Mouse (Mus musculus) kidney, postnatal 25 days (tissue): ENCODE measurements at regions not wholly inside any gene's neighbourhood (a gene's known extent, or its start where the extent isn't known, plus 50 kb on each side); places are given as distances from the start of the nearest gene placed in this dataset.
A peak's percentile ranks its signal among the peaks of the same experiment; 100 is the strongest.

ENCODE experiments used
- DNase-seq, 2 experiments: peaks; one replicate each; pipeline ENCODE4 v3.0.0; 2021; ENCODE audit warnings: mixed read lengths in 2 of 2

DNA sequence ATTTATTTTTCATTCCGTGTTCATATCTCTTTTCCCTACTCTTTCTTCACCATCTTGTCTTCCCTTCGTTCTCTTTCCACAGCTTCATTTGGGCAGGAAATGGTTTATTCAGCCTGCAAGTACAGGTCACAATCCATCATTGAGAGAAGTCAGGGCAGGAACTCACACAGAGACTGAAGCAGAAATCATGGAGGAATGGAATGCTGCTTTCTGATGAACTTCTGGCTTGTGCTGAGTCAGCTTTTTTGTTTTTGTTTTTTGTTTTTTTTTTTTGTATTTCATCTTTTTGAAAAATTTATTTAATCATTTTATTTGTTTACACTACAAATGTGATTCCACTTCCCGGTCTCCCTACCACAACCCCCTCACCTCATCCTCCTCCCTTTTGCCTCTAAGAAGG lies 51.2 kb upstream of the Suclg2 start:
- DNase-seq: no peak

DNA sequence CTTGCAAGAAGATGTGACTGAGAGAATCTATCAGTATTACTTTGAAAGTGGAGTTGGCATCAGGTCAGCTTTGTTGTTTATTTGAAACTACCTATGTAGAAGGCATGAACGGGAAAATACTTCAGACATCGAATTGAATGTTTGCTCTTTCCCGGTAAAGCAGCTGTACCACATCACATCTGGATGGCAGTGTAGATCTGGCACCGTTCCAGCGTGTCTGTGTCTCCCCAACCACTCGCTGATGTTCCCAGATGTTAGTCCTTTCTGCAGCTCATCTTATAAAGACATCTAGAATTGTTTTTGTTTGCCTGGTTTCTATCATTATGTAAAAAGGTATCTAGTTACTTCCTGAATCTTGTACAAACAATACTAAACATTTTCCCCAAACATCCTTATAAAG lies 83.1 kb upstream of the Suclg2 start:
- DNase-seq: no peak

DNA sequence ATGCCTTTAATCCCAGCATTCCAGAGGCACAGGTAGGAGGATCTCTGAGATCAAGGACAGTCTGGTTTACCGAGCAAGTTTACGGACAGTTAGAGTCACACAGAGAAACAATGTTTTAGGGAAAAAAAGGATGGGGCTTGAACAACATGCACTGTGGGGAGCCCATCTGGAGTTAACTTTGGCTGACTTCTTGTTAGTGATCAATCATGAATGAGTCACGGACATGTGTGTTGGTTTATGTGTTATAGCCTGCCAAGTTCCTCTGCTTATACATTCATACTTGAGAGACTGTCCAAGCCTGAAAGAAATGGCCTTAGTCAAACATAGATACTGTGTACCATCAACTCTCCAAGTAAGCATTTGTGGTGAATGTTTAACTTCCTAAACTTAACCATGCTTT lies 122.9 kb upstream of the Suclg2 start:
- DNase-seq: no peak

DNA sequence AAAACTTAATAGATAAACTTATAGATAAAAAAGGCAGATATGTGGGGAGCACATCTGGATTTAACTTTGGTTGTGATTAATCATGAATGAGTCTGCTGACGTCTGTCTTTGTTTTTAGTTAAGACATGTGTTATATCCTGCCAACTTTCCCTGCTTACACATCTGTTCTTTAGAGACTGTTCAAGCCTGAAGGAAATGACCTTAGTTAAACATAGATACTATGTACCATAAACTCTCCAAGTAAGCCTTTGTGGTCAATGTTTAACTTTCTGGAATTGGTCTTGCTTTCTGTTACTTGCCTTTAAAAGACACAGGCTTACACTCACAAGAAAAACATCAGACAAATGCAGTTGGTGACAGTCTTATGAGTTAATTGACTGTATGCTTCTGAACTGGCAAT lies 127.9 kb upstream of the Suclg2 start:
- no peak for DNase-seq

DNA sequence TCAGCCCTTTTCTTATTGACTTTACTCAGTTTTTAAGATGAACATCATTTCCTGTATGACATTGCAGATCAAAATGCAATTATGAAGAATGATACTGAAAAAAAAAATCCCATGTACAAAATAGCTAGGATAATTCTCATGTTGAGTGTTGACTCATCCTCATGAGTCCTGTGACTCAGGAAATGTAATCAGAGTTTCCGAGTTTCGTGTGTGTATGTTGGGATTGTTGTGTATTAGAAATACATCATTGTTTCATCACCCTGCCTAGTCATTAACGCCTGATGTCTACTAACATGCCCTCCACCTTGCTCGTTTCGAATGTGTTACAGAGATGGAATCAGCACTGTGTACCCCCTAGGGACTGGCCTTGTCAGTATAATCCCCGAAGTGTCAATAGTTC lies 156.9 kb upstream of the Suclg2 start:
- DNase-seq: no peak

DNA sequence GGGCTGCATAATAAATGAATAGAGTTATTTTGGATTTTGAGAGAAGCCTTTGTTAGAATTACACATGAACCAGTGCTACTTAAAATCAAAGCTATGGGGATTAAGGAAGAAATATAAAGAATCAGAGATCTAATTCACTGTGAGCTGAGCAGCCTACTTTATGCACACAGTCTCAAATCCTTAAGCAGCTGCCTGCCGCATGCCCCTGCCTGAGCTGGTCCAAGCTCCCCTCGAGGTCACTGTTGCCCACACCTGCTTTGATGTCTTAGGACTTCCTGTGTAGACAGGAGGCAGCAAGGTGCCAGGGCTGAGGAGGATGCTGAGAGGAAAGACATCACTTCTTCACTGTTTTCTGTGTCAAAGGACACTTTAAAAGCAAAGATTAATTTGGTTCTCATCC lies 157.7 kb upstream of the Suclg2 start:
- no peak for DNase-seq

DNA sequence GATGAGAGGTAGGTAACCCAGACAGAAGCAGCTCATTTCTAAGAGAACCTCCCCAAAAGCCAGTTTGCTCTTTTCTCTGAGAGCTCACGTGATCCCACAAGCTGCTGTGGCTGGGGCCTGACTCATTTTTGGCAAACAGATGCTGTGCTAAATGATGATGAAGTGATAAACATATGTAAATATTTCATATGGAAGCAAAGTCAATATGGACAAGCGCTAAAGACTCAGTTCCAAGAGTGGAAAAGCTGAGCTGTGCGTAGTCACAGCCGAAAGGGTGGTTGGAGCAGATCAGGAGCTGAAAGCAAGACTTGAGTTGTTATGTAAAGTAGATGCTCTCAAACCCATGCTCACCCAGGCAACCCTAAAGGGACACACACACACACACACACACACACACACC lies 168.0 kb upstream of the Suclg2 start:
- DNase-seq: no peak

DNA sequence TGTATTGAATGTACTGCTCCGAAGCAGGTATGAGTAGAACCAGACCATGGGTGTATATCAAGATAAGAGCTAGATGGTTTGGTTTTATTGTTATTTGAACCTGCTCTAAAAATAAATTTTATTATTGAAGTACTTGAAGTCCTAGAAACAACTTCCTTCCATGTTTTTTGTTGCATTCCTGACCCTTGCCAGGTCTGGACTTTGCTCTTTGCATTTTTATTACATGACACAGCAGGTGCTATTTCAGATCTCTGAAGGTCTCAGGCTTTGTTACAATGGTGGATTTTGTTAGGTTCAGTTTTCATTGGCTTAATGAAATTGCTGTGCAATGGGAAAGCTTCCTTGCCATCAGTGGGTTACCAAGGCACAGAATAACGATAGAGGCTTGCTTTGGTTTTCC lies 184.0 kb upstream of the Suclg2 start:
- no peak for DNase-seq

DNA sequence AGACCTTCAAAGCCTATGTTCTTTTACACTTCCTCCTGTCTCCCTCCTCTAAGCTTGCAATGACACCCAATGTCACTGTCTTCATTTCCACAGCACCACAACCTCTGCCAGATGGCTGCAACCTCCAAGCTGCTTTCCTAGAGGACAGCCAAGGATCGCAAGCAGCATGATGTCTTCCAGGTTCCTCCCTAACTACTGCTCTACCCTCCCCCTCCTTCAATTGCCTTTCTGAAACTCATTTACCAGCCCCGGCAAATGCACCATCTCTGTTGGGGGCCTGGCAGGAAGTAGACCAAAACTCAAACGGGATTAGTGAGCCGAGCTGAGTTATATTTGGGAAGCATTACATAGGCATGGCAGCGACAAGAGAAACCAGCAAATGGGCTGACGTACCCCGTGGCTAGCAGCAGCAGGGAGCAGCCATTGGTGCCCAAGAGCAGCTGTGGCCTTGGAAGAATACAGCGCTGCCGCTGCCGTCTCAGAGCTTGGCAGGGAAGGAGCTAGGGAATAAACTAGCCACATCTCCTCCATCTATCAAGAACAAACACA lies 185.6 kb upstream of the Suclg2 start:
- DNase-seq: no peak

DNA sequence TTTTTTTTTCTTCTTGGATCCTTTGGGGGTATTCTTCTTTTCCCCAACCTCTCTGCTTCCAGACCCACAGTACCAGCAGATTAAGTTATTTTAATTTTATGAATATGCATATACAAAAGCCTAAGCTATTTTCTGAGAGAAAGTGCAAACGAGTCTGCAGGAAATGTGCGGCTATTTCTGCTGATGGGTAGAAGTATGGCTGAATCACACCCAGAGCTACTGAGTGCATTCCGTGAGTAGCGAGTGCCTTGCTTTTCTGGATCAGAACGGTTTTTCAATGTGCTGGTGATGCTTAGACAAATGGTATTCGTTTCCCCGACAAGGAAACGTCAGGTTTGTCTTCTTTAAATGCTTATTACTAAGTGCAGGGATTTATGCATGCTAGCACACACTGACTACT lies 186.5 kb upstream of the Suclg2 start:
- DNase-seq: no peak

DNA sequence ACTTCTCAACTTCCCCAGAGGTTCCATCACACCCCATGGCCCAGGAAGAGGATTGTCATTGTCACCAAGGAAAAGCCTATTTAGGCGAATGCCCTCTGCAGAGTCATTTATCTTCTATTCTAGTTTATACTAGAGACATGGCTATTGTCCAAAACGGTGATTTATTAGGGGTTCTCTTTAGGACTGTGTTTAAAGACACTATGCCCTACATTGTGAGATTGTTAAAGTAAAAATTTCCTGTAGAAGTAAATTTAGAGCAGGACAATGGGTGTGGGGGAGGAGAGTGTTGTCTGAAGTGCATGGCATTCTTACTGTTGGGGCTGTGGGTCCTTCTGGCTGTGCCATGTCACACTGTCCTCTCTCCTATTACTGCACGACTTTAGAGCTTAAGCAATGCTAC lies 191.2 kb upstream of the Fam19a1 start:
- DNase-seq: no peak

DNA sequence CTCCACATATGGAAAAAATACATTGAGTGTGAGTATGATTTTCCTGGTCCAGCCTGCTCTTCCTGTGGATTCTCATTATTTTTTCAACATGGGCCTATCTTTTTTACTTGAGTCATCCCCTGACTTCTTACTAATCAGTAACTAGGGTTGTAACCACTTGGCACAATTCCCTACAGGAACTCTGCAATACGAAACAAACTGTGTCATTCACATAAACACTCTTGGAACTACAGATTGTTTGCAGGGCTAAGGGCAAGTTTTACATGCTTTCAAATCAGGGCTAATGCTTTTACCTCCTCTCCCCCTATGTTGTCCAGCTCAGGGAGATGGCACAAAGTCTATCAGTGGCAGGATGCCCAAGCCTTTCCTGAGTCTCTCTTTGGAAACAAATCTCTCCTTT lies 178.4 kb upstream of the Fam19a1 start:
- peak in 1 of 2 experiments; percentile 11 for DNase-seq

DNA sequence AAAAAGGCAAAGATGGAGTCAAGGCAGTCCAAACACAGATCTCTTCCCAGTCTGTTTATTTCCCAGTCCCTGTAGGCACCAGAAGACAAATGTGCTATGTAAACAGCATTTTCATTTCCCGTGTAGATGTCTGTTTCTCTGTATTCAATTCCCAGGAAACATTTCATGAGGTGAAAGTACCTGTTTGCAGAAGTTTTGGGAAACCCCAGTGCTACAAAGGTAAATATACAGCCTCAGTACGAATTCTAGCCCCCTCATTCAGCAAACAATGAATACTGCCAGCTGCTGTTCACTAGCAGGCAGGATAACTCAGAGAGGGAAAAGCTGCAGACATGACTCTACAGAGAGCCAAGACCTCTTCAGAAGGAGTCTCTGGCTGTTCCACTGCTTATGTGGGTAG lies 176.4 kb upstream of the Fam19a1 start:
- no peak for DNase-seq

DNA sequence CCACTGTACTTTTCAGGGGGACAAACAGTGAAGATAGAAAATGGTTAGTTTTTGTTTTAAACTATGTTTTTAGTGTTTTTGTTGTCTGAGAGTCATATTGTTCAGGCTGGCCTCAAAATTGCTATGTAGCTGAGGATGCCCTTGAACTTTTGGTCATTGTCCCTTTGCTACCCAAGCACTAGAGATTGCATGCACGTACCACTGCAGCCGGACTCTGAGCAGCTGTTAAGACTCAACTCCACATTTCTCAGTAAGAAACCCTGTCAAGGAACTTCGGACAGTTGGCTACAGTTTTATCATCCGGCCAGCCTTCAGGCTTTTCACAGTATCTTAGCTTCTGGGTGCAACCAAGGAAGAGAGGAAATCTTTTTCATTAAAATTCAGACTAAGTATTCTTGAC lies 173.9 kb upstream of the Fam19a1 start:
- no peak for DNase-seq

DNA sequence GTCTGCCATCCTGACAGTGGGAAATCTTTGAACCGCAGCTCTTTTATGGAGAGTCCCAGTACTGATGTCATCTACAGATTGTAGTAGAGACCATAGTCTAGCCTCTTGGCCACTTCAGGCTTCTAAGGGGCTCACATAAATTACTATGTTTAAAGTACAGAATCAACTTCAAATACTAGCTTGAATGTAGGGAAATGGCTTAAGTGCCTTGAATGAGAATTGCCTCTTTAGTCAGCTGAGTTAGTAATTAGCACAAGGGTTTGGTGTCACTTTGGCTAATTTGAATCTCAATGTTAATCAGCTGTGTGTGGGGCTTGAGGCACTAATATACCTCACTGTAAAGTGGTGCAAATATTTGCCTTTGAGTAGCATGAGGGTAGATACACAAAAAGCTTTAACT lies 152.2 kb upstream of the Fam19a1 start:
- DNase-seq: no peak

DNA sequence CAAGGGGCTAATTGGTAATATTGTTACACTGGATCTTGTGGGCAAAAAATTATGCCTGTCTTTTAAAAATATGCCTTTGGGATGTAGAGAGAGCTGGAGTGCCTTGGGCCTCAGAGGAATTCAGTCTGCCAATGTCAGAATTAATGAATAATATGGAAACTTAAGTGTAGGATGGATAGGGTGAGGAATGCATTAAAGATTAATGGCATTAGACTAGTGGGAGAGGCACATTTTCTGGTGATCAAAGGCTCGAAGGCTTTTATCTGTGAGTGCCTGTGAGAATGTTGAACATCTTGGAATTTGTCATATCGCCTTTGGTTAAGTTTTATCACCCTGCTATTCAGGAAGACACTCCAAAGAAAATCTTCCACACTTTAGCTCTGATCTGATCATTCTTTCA lies 146.7 kb upstream of the Fam19a1 start:
- no peak for DNase-seq

DNA sequence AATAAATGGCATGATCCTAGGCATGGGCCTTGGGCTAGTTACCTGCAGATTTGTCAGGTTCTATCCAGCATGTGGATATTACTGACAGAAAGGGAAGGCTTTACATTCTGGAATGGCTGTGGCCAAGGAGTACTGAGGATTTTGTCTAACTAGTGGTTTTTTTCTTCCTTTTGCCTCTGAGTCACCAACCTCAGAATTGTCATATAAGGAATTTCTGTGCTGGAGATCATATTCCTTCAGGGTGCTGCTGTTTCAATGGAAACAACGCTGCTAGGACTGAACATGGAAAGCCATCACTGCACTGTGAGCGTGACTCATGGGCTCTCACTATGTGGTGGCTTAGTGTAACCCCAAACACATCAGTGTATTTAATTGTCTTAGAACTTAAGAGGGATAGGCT lies 137.0 kb upstream of the Fam19a1 start:
- DNase-seq: no peak

DNA sequence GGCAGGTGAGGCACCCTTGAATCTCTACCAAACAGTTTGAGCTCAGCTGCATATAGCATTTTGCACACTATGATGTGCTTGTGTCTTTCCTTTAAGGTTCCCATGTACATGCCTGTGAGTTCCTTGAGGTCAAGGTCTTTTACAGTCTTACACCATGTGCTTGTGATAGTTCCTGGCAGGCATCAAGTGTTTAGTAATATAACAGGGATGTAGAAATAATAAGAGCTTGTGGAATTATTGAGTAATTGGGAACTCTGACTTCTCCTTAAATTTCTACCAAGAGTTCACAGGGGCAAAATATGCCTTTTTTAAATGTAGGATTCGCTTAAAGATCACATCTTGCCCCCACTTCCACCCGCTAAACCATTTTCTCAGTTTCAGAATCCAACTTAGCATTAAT lies 115.9 kb upstream of the Fam19a1 start:
- no peak for DNase-seq

DNA sequence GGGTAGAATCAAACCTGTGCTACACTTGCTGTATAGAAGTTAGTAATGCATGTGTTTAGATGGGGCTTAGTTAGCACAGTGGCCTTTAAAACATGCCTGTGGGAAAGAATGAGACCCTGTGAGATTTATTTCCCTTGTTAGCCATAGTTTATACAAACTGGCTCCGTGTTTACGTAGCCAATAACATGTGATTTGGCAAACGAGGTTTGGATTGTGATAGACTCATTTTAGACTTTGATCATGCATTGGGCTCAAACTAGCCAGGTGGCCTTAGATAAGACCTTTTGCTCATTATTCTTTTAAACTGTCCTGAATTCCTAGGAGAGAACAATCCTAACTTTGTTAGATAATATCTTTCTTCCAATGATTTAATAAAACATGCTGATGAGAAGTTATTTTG lies 115.2 kb upstream of the Fam19a1 start:
- DNase-seq: no peak

DNA sequence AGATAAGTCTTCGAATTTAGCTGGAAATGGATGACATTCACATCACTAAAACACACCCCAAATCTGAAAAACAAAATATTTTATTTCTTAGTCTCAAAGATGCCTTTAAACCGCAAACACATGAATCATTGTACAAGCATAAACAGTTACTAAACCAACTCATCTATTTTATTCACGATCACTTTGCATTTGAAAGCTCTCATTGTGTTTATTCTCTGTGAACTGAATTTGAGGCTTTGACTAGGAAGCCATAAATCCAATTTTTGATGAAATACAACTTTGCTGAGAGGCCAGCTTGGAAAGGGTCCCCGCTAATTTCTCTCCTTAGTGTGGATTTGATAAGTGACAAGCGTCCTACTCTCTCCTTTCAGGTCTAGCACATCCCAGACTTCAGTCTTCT lies 113.5 kb upstream of the Fam19a1 start:
- DNase-seq: no peak

DNA sequence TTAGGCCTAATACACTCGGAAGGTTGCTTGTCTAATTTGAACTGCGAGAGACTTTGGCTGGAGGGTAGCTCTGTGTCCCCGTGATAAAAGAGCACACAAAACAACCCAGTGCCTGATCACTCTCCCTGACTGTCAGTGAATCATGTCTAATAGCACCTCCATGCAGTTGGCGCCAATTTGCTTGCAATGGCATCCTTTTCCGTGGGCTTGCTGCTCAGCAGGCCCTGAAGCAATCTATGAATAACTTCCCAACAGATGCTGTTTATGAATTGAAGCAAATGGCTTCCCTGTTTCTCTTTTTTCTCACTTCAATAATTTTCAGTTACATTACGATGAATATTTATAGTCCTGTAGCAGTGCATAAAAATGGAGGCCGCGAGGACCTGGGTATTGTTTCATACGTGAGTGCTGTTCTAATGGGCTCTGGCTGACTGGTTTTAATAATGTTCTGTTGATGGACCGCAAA lies 112.9 kb upstream of the Fam19a1 start:
- no peak for DNase-seq

DNA sequence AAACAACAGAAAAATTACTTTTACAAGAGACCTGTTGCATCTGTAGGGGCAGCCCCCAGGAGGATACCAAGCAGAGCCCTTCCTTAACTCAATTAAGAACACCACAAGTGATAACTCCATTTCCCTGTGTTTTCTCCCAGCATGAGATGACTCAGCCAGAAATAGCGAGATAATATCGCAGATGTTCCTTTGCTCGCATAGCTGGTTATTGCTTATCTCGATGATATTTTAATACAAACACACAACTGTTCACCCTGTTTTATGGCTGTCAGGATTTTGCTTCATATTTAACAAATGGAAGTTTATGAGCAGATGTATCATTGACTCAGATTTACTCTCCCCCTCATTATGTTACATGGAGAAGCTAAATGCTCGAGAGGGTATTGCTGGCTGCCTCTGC lies 101.7 kb upstream of the Fam19a1 start:
- no peak for DNase-seq

DNA sequence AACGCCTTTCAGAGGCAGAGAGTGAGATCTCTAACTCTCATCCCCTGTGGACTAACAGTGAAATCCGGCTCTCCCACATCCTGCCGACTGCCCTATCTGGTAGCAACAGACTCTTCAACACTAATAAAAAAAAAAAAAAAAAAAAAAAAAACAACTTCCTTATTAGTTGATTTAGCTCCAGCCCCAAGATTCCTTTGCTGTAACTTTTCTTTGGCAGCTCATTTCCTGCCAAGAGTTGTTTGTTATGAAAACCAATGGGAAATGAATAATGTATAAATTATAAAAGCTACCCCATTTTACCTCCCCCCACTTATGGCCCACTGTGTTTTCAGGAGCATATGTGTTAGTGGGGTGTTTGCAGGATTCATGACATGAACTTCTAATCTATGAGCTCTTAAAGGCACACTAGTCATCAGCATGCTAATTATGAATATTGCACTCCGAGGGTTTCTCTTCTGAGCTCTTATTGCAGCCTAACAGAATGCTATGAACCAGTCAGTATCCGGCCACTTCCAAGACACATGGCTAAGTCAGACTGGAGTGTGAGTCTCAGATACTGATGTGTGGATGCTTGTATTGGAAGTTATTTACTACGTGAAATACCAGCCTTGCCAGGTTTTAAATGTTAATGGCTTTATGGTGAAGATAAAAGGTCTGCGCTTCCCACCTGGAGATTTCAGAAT lies 84.8 kb upstream of the Fam19a1 start:
- DNase-seq: peak; percentile 21 to 40

DNA sequence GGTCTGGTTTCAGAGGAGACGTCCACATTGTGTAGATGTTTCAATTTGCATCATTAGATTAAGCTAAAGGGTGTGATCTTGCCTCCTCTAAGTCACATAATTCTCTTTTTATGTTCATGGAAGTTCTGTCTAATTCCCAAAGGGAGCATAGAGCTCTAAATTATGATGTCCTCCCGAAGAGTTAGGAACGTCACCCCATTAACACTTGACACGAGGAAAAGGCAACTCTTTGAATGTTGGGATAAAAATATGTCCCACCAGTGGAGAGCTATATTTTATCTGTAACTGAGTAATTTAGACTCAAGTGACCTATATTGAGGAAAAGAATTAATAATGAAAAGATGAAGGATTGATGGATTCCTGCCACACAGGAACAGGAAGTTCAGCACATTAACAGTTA lies 69.2 kb upstream of the Fam19a1 start:
- peak in 1 of 2 experiments; percentile 5 for DNase-seq

DNA sequence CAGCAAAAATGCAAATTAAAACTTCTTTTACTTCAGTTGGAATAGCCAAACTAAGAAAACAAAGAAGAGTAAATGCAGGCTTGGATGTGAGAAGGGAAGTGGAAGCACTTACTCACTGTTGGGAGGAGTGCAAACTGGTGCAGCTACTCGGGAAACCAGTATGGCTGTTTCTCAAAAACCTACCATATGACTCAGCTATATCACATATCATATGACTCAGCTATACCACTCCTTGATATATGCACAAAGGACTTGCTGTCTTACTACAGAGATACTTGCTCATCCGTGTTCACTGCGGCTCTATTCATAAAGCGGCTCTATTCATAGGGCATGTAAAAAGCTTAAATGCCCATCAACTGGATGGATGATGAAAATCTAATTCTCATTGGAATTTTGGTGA lies 59.5 kb upstream of the Fam19a1 start:
- DNase-seq: no peak
